Mouse (Mus musculus) kidney, postnatal 4 days (tissue): Measurements from ENCODE around the gene Otub2.
"Not testable (repeated sequence)": the region's sequence is repeated elsewhere in the genome, so short reads cannot be mapped to it uniquely, and the experiment has no call there.

Experiments
- DNase-seq, 2 experiments: peaks; one replicate each; pipeline ENCODE4 v3.0.0; 2021; ENCODE audit warnings: mixed read lengths in 2 of 2

Gene Otub2

DNA sequence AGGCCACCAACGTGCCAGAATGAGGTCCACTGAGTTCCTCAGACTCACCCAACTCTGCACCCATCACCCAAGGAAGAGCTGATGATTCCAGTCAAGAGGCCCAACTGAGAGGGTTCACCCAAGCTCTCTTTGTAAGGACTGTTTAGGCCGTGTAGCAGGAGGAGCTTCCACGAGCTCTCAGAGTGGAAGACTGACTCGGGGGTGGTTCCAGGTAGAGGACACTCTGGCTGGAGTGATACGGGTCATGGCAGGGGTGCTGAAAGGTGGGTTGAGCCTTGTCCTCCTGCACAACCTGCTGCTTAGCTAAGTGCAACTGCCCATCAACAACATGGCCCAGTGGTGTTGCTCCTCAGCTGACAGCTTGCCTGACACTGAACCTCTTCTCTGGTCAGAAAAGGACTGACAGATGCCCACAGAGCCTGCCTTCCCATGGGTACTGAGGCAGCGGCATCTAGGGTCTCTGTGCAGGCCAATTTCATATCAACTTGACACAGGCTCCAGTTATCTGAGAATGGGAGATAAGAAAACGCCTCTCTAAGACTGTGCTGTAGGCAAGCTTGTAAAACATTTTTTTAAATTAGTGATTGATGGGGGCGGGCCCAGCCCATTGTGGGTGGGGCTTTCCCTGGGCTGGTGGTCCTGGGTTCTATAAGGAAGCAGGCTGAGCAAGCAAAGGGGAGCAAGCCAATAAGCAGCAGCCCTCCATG is 14.8 kb upstream of the Otub2 start:
- DNase-seq = no peak

DNA sequence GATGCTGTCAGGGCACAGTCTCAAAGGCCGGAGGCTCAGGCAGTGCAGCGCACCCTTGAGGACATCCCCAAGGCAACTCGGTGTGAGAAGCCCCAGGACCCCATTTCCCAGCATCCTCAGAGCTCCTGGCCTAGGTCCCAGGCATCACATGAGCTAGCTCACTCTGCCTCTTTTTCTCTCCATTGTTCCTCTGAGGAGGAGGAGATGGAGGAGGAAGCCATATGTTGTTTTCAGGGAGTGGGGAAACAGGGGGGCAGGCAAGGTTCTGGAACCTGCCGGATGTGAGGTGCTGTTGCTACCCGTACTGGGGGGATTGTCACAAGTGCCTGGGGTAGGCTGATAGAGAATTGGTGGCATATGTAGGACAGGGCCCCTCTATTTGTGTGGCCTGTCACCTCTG is 12.4 kb upstream of the Otub2 start:
- DNase-seq = no peak

DNA sequence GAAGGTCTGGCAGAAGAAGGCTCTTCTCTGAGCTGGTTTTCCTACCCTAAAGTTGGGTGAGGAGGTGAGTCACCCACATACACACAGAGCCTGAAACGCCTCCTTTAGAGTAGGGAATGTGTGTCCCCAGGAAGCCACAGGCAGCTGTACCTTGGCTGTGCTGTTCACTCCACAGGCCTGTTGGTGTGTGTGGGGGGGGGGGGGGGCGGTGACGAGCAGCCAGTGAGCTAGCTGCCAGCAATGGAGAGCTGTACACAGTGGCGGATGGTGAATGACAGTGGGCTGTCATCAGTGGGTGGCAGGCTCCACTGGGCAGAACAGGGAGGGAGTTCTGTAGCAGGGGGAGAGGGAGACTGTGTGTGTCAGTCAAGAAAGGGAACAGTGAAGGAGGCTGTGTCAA is 11.7 kb upstream of the Otub2 start:
- no peak for DNase-seq

DNA sequence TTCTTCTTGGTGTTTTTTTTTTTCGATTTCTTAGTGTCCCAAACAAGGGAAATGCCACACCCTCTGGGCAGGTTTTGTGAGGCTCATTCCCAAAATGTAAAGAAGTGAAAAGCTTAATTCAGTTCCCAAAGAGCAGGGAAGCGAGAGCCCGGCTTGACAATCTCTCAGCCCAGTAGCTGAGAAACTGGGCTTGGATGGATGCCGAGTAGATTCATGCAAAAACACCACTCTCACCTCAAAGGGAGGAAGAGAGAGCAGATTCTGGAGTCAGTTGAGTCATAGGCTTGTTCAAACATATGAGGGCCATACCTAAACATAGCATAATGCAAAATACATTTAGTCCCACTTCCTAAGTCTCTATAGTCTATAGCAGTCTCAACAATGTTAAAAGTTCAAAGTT is 8.3 kb upstream of the Otub2 start:
- DNase-seq = no peak

DNA sequence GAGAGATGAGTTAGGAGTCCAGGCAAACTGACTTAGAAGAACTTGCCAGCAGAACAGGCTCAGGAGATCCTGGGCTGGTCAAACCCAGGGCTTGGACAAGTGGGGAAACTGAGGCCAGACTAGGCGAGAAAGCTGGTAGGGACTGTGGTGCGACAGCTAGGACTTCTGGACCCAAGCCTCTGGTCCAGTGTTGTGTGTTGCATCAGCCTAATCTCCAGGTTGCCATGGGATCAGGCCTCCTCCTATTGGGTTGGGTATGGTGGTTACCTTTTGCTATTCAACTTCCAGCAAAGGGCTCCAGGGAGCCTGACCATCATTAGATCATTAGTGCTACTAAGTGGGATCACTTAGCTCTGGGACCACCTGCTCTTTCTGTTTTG is 856 bp downstream of the Otub2 start:
- DNase-seq = no peak

DNA sequence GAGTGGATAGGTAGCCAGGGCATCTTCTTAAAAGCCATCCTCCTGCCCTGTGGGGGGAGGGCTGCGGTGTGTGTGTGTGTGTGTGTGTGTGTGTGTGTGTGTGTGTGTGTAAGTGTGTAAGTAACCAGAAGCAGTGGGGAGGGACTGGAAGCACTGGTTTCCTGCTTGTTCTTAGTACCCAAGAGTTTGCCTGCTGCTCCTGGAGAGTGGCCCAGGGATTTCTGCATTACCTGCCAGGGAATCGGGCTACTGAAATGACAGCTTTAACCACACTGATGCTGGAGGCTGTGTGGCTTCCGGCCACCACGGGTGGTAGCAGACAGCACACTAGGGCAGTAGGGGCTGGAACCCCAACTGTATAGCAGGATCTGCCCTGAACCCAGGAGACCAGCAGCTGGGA is 1.5 kb downstream of the Otub2 start:
- no peak for DNase-seq

DNA sequence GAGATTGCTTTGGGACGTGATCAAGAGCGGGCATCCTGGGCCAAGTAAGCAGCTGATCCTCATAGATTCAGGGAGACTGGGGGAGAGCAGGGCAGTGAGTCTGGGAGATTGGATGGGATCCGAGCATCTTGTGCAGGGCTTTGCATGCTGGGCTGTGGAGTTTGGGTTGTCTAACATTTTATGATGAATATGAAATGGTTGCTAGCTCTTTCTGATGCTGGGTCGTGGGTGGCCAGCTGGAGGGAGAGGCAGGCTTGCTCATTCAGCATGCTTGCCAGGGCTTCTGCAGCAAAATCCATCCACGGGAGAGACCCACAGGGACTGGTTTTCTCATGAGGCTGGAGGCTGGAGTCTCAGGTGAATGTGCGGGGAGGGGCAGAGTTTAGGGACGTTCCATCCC is 2.6 kb downstream of the Otub2 start:
- DNase-seq = no peak

DNA sequence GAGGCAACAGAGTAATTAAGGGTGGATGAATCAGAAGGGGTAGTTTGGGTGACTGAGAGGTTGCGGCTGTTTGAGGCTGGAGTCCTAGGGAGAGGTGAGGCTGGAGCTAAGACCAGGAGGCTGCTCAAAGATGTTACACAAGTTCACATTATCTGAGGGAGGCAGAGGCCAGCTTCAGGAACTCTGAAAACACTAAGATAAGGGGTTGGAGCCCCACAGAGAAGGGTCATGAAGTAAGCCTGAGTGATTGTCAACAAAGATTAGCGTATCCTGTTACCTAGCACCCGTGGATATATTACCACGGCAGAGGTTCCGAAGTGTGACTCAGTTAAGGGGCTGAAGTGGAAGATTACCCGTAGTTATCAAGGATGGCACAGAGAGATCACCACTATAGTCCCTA is 5.0 kb downstream of the Otub2 start:
- no peak for DNase-seq

DNA sequence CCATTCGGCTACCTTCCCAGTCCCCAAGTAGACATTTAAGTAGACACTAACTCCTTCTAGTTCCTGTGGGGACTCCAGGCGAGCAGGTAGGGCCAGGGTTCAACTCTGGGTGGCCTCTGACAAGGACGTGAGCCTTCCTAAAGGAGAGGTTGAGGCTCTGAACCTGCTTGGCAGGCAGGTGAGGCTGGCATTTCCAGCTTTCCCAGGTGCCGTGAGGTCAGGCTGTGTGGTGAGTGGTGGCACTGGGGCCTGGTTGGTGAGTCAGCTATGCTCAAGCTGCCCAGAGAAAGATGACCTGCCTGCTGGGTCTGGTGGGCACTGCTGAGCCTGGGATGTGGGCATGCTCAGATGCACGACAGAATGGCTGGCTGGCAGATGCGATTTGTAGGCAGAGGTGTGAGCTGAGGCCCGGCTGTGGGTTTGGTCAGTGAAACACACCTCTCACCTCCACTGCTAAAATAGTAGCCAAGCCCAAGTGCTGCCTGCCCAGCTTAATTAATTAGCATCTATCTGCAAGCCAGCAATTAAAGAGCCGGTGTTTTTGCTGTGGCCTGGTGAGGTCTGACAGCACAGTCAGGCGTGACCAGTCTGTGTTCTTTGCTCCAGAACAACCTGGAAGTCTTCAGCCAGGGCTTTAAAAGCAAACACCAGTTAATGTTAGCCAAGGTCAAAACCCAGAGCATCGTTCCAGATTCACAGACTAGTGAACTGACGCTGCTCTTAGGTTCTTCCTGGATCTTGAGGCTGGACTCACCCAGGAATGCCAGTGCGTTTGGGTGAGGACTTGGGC is 7.2 kb downstream of the Otub2 start:
- DNase-seq = peak; percentile 16 to 35

DNA sequence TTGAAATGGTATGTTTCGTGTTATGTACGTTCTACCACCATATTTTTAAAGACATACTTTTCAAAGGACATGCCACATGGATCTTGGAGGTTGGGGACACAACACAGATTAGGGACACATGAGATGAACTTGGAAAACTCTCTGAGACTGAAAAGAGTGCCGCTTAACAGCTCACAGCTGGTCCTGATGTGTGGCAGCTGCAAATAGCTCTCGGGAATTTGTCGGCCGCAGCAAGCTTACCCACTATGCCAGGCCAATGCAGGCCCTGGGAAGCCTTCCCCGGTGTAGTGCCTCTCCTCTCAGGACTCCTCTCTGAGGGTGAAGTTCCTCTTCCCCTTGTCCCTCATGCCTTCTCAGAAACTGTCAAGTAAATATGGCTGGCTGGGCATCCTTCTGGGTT is 8.3 kb downstream of the Otub2 start:
- DNase-seq = no peak

DNA sequence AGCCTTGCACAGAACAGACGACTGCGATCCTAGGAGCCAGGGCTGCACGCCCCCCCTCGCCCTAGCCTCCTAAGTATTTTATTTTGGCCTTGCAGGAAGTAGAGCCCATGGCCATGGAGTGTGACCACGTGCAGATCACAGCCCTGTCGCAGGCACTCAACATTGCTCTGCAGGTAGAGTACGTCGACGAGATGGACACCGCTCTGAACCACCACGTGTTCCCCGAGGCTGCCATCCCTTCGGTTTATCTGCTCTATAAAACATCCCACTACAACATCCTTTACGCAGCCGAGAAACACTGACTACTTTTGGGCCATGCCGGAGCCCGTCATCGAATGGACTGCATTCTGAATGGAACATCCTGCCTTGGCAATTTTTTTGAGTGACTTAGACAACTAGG is 15.6 kb downstream of the Otub2 start:
- DNase-seq = no peak

DNA sequence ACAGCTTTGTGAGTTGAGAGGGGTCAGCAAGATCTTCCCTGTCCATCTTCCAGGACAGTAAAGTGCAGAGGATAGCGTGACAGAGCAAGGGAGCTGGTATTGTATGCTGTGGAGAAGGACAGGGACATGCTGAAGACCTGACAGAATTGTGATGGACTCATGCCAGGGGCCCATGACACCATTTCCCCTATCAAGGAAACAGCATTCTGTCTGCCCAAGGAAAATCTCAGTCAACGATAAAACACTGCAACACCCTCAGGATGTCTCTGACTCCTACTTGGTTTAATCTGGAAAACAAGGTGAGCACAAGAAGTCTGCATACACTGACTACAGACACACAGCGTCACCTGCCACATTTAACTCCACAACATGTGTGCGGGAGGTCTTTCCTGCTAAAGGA is 19.2 kb downstream of the Otub2 start, which contains the start of gene 9330161L09Rik:
Gene 9330161L09Rik, minus strand, starts transcription at position 101 of the 400 bp plus-strand sequence.
- no peak for DNase-seq

DNA sequence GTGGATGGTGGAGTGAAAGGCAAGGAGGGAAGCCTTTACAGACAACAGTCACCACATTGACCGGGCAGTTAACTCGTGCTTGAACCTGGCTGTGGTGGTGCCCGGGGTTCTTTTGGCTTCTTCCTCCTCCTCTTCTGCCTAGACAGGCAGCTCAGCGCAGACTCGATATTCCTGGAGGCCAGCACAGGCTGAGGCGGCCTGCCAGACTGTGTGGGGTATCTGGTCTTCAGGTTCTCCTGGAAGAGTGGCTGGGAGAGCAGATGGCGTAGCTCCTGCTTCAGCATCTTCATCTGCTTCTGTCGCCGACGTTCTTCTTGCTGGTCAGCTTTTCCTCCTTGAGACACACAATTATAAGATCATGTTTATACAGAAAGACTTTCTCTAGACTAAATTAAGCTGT is 19.7 kb downstream of the Otub2 start:
- DNase-seq = no peak

DNA sequence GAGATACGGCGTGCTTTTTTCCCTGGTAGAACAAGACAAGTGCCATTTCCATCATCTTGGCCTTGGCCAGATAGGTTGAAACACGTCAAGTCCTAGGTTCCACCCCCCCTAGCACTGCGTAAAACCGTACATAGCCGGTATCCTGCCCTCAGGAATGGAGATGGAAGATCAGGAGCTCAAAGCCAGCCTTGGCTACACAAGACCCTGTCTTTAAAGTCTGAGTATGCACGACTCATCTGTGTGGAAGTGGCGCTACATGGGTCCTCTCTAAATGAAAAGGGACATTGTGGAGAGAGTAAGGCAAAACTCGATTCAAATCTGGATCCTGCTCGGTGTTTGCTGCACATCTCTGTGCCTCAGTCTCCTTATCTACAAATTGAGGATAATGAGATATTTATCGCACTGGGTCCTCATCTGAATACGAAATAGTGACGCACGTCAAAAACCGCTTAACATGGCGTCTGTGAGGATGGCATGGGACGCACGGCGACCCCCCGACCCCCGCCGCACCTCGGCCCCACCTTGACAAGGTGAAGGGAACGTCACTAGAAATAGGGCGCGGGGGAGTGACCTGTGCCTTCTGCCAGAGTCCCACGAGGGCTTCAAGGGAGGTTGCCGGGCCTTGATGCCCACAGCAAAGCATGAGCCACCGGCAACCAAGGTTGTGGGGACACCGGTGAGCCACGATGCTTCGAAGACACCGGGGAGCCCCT is 36.7 kb downstream of the Otub2 start:
- DNase-seq = no peak

DNA sequence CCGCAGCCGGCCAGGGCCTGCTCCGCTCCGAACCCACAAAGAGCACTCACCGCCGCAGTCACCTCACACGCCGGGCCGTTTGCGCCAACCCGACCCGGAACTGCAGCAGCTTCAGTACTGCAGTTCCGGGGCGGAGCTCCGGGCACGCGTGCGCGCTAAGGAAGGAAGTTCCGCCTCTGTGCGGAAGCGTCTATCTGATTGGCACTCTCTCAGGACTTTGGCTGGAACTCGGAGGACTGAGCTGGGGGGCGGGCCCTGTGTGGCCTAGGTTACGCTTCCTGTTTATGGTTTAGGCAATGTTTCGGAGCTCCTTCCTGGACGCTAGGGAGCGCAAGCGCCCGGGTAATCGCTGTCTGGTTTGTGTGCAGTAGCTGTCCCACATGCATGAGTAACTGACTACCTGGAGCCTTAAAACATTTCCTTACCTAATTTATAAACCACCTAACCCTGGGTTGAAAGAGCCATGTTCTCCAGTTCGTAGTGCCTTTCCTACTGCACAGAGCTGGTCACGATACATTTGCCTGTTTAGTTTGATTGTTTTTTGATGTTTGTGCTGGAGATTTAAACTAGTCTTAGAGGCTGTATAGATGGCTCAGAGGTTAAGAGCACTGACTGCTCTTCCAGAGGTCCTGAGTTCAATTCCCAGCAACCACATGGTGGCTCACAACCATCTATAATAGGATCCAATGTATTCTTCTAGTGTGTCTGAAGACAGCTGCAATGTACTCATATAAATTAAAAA is 37.4 kb downstream of the Otub2 start, which contains the start of gene Ddx24:
Gene Ddx24, minus strand, starts transcription at position 102 of the 742 bp plus-strand sequence.
- DNase-seq = peak; percentile 98

DNA sequence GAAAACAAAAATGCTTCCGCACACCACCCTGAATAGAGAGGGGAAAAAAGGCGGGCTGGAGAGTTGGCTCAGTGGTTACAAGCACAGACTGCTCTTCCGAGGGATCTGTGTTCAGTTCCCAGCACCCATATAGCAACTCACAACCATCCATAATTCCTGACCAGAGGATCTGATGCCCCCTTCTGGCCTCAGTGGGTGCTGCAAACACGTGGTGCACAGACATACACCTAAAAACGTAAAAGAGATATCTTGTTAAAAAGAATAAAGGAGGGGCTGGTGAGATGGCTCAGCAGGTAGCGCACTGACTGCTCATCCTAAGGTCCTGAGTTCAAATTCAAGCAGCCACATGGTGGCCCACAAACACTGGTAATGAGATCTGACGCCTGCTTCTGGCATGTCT is 38.2 kb downstream of the Otub2 start:
- no peak for DNase-seq

DNA sequence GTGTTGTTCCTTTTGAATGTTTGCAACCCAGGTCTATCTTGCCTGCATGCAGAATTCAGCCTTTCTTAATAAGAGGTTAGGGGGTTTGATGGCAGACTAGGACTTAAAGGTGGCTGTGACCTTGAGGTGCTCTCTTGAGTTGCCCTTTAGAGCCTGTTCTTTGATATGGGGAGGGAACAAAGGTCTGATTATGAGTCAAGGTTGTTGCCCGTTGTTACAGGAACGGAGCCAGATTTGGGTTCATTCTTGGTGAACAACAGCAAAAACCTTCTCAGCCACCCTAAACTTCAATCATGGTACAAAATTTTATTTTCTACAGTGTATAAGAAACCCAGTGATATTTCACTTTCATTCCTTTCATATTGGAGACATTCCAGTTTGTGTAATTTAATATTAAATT is 44.9 kb downstream of the Otub2 start:
- no peak for DNase-seq

DNA sequence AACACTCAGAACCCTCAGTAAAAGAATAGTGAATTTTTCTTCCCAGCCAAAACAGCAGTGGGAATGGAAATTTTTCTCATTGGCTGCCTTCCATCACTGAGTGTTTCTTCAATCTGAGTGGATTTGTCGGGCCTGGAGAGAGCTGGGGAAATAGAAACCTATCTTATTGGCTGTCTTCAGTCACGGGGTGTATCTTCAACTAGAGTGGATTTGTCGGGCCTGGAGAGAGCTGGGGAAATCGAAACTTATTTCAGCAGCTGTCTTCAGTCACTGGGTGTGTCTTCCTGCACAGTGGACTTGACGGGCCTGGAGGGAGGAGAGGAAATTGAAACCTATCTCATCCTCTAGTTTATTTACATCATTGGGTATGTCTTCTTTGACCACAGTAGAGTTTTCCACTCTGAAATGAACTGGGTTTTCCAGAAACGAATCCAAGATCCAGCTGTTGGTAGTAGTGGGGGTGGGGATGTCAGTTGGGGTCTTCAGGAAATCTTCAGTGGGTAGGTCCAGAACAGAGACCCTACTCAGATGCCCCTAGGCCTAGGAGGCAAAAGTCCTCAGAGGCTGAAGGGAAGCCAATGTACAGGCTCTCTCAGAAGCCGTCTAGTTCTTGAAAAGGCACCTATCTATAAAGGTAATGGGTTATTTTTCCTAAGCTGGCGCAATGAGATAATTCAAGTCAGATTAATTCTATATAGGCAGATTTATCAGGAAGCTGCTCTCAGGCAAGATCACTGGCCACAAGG is 45.7 kb downstream of the Otub2 start, which contains the start of gene Ifi27:
Gene Ifi27, plus strand, starts transcription at position 226 of the 746 bp plus-strand sequence.
- DNase-seq = peak; percentile 53 to 68

DNA sequence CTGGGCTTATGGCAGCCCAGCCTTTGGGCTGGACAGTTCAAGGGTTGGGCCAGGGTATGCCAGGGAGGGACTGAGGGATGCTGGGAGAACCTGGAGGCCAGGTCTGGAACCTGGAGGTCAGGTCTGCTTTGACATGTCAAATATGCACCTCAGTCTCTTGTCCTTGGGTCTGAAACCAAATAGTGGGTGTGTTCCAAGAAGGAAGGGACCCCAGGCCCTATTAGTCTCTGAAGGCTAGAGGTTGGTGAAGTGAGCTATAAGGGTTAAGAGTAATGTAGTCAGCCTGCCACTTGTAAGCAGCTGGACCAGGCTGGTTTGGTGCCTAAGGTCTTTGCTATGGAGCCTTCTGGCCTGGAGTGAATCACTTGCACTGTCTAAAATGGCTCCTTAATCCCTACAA is 46.4 kb downstream of the Otub2 start:
- no peak for DNase-seq

DNA sequence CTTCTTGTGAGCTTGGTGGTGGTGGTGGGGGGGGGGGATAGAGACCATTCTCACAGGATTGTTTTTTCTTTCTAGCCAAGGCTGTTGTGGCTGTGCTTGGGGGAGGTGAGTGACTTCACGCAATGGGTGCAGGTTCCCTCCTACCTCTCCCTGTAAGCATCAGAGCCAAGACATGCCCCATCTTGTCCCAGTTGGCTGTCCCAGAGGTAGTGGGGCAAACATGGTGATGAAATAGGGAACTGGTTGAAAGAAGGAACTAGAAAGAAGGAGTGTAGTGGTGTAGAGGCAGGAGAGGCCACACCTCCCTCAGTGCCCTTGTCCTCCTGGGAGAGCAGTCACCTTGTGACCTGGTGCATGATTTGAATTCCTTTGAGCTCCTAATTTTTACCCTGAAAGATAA is 49.1 kb downstream of the Otub2 start:
- DNase-seq = no peak

DNA sequence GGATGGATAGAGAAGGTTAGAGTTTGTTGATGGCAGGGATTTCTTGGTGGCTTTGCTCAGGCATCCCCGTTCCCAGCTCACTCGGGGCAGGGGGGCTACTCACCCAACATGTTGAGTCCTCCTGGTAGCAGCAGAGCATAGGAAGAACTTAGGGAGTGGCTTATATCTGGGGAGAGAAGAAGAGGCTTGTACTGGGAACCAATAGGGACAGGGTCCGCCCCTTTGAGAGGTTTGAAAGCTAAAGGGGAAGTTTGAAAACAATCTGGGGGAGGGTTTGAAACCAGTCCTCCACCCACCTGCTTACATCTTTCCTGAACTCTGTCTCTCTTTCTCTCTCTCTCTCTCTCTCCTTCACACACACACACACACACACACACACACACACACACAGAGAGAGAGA is 55.0 kb downstream of the Otub2 start, which contains the start of gene Ifi27l2a:
Gene Ifi27l2a, minus strand, starts transcription at position 157 of the 400 bp plus-strand sequence.
- DNase-seq = no peak

DNA sequence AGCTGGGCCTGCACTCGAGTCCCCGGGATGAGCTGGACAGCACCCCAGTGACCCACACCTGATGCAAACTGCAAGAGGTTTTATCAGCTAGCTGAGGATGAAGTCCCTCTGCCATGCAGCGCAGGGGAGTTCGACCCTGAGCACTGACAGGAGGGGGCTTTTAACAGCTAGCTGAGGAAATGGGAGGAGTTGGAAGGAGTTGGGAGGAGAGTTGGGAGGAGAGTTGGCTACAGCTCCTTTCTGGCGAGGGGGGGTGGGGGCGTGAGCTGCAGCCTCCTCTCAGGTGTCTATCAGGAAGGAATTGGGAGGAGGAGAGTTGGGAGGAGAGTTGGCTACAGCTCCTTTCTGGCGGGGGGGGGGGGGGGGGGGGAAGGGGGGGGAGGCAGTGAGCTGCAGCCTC is 55.8 kb downstream of the Otub2 start:
- DNase-seq = not testable (repeated sequence)
